Mouse (Mus musculus) induced T-regulatory cell, adult 2 months (primary cell): ENCODE measurements around the gene Eps8.
A peak's percentile ranks its signal among the peaks of the same experiment; 100 is the strongest.
"Not testable (repeated sequence)": the region's sequence is repeated elsewhere in the genome, so short reads cannot be mapped to it uniquely, and the experiment has no call there.

Source experiments
- DNase-seq: peaks from one replicate; pipeline ENCODE4 v3.0.0-alpha.2; 2012; ENCODE audit warnings: low read depth

Gene Eps8

DNA sequence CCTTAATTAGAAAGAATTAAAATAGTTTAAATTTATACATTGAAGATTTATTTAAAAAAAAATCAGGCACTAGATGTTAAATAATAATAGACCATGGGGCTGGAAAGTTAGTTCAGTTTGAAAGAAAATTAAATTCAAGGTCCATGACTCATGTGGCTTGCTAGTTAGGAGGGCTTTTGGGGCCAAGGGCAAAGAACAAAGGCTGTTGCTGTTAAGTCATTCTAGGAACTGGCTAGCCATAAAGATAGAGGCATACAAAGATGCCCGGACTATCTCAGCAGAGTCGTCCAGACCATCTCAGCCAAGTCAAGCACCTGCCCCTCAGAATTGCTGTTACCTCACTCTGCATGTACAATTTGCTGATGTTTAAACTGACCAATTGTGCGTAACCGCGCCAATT is 179.0 kb downstream of the Eps8 start:
- not testable (repeated sequence) for DNase-seq

DNA sequence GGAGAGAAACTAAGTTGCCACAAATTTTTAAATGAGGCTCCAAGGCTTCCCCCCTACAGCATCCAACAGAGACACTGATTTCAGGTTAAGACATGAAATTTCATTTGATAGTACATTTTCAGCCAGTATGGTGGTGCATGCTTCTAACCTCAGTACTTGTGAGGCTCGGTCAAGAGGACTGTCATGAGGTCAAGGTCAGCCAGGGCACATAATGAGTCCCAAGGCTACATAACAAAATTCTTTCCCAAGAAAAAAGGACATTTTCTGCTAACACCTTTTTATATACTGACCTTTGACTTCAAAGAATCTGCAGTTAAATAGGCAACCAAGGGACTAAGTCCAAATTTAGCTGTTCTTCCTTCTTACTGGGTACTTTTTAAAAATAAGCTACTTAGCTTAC is 181.2 kb downstream of the Eps8 start:
- DNase-seq, result no peak

DNA sequence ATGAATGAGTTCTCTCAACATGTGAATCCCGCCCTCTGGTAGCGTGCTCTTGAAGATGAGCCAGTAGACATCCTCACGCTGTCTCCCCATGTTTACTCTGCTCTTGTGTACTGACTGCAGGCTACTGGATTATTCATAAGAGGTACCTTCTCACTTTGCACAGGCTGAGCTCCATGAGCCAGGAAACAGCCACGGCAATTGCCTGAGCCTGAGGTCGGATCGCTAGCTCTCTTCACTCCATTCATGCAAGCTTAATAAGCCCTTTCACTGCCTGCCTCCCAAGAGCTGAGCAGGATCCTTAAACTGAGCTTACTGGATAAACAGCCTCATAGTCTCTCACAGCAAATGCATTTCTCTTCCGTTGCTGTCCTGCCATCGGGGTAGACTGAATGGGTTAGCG is 182.5 kb downstream of the Eps8 start:
- no peak for DNase-seq

DNA sequence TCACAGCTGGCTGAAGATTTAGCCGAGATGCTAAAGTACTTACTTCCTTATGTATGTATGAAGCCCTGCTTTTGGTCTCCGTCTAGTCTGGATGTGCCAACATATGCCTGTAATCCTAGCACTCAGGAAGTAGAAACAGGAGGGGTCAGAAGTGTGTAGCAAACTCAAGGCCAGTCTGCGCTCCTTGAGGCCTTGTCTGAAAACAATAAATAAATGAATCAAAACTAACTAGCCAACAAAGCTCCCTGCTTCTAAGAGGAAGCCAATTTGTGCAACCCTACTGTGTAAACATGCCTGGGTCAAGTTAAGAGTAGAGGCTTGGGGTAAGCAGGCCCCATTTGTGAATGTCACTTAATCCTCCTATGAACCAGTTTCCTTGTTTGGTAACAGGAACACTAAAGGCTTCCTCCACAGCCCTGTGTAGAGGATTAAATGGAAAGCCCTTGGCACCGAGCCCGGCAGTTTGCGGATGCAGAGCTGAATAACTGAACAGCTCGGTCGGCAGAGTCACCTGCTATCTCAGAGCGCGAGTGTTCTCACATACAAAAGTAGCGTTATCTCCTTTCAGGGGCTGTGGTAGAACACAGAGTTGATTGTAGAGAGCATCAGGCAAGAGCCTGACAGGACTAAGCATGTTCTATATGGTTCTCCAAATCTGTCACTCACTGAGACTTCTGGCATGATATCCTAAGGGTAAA is 183.6 kb downstream of the Eps8 start:
- no peak for DNase-seq

DNA sequence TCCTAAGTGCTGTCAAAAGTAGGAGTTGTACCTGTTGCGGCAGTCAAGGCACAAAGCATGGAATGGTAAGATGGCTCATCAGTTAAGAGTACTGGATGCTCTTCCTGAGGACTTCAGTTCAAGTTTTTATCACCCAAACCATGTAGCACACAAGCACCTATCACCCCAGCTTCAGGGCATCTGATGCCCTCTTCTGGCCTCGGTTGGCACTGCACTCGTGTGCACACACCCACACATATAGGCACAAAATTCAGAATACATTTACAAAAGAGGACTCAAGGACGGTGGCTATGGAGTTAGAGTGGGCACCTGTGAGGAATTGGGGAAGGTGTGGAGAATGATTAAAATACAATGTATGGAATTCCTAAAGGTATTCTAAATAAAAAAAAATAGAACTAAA is 185.1 kb downstream of the Eps8 start:
- no peak for DNase-seq

DNA sequence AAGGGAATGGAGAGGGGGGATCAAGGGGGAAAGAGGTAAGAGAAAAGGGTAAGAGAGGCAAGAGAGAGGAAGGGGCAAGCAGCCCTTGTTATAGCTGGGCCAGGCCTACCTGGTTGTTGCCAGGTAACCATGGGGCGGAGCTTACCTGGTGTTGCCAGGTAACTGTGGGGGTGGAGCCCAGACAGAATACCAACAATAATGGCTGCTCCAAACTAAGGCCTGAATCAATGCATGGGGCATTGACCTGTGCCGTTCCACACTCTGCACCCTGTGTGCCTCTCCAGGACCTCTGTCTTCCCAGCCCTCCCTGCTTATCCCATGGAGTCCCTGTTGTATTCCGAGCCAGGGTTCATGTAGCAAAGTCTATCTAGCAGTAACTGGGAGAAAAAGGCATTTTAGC is 187.0 kb downstream of the Eps8 start:
- DNase-seq, result no peak

DNA sequence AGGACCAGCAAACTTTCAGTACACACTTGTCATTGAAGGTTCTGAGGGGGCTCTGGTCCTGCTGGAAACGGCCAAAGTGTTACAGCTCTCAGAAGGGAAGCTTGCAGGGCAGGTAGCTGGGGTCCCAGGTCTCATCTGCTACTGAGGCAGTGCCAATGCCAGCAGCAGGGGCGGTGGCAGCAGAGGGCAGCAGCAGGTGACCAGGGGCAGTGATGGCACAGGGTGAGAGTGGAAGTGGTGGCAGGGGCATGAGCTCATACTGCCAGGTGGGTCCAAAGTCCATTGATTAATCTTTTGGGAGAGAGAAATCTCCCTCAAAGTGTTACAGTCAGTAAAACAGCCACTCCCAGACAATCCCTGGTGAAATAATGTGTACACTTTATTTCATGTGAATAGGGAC is 188.4 kb downstream of the Eps8 start:
- DNase-seq, result no peak

DNA sequence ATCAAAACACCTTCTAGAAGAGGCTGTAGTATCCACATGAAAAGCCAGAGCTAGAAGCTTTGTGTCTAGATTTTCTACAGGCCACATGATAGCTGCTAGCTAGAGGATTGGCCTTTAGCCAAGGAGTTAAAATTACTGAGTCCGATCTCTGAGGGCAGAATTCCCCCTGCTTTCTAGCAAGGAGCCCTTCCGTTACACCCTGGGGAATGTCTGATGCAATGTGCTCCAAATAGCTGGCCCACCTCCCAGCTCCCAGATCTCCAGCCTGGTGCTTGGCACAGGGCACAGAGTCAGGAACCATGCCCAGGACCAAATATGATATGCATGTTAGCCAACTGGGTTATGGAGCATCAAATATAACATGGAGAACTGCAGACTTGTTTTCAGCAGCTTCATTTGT is 189.4 kb downstream of the Eps8 start:
- no peak for DNase-seq

DNA sequence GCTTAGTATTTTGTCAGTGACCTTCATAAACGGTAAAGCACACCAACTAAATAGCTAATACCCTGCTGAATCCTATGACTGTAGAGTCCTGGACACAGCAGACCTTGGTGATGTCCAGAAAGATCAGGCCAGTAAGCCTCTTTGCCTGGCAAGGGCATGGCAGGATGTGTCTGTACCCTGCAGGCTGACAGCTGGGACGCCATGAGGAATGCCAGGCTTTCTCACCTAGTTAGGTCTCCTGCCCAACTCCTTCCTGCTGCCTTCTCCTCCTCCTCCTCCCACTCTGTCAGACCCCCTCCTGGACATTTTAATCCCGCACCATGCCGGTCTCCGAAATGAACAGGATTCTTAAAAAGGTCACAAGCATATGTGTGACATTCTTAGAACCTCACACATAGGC is 190.9 kb downstream of the Eps8 start:
- no peak for DNase-seq

DNA sequence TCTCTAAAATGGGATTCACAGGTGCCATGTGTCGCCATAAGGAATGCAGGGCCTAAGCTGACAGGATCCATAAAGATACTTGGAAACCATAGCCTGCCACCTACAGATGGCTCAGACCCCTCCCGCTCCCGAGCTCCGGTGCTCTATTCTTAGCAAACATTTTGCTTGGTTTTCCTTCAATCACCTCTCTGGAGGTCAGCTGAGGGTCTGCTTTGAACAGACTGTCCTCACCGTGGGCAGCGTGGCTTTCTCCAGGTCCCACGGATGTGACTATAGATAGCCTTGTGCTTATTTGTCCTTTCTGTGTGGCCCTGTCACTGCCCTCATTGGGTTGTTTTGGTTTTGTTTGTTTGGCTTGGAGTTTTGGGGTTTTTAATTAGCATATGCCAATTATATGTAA is 196.5 kb downstream of the Eps8 start:
- no peak for DNase-seq

DNA sequence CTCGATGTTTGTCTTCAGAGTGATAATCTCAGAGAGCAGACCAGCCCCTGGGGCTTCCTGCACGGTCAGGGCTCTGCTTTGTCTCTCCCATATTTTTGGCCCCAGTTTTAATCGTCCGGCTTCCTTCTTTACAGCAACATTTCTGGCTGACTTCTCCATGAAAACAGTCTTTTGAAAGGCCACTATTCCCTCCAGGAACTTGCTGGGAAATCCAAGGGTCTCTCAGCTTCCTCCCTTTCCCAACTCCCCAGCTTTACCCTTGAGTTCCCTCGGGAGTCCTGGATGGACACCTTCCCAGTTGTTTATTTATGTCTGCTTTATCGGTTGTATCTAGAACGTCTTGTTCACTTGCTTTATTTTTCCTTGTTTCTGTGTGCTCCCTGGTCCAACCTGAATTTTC is 197.5 kb downstream of the Eps8 start:
- no peak for DNase-seq

DNA sequence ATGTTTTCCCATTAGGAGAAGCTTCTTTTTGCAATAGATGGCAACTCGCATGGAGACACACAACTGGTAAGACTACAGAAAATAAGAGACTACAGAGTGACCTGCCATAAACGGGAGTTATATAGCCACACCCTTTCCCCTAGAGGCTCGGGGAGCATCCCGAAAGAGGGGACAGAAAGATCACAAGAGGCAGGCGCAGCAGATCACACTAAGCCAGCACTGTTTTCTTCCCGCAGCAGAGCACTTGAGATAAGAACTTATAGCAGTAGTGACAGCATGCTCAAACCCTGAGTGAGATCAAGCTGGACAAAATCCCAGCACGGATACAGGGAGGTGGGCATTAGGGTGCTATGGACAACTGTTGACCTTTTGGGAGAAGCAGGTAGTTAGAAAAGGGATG is 198.6 kb downstream of the Eps8 start:
- no peak for DNase-seq

DNA sequence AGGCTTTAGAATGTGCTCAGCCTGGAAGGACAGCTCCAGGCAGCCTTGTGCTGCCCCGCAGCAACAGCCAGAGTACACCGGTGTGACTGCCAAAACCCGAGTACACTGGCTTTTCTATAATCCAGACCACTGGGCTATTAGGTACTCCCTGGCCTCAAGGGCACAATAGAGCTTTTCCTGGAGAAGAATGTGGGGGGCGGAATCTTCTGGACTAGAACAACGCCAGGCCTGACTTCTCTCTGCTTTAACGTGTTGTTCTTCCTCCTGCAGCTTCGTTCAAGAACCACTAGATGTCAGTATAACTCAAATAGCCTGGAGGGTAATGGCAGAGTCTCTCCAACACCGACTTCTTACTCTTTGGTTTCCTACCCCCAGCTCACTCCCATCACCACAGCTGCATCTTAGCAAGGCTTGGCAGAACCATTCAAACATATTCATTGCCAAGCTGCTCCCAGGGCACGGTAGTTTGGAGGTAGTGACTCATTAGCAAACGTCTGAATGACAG is 199.1 kb downstream of the Eps8 start:
- peak; percentile 63 for DNase-seq

DNA sequence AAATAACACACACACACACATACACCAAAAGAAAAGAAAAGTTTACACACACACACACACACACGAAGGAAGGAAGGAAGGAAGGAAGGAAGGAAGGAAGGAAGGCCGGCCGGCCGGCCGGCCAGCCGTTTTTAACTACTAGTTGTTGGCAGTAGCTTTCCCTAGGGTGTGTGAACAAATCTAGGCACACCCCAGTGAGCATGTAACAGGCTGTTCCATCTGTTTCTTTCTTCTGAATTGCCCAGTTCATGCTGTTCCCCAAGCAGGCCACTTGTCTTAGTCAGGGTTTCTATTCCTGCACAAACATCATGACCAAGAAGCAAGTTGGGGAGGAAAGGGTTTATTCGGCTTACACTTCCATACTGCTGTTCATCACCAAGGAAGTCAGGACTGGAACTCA is 208.6 kb downstream of the Eps8 start:
- DNase-seq, result not testable (repeated sequence)

DNA sequence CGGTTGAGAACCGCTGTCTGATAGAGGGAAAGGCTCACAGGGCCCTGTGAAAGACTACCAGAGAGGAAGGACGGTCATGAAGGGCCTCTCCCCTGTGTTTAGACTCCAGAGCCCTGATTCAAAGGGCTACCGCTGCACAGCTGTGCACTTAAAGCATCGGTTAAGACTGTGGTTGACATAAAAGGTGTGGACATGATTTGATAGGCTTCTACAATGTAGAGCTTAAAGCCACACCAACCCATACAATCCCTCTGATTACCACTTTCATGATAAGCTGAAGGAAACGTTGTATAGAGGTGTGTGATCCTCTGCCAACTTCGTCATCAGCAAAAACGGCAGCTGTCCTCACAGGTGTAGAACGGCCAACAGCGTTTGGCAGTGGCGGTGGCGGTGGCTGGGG is 211.6 kb downstream of the Eps8 start:
- no peak for DNase-seq

DNA sequence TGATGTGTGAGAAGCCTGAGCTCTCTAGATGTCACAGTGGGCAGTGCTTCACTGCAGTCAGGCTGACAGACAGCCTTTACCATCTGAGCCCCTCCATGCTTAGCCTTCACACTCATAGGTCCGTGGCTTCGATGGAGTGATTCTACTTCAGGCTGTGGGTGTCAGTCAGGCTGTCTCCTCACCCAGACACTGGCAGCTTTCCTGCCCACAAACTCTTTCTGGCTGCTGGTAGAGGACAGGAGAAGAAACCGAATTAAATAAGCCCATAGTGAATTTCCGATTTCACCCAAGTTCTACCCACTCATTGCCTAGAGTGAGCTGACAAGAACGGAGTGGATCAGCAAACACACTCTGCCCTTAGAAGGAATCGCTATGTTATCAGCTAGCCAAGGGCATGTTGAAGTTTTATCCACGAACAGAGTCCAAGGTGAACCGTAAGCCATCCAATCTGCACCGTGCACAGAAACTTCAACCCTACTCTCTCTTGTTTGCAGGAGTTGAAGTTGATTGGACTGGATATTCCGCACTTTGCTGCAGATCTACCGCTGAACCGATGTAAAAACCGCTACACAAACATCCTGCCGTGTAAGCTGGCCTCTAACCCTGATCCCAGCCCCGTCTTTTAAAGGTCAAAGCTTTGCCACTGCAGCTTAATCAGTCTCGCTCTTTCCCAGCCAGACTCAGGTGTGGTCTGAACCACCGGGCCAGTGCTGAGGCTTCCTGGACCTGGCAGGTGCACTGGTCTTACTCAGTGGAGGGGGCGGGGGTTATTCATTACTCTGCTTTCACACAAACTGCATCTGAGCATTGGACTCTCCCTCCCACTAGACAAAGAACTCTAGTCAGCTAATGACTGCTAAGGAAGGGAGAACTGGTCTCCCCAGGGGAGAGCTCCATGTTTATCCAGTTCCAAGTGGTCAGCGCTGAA is 213.9 kb downstream of the Eps8 start:
- DNase-seq, result no peak

DNA sequence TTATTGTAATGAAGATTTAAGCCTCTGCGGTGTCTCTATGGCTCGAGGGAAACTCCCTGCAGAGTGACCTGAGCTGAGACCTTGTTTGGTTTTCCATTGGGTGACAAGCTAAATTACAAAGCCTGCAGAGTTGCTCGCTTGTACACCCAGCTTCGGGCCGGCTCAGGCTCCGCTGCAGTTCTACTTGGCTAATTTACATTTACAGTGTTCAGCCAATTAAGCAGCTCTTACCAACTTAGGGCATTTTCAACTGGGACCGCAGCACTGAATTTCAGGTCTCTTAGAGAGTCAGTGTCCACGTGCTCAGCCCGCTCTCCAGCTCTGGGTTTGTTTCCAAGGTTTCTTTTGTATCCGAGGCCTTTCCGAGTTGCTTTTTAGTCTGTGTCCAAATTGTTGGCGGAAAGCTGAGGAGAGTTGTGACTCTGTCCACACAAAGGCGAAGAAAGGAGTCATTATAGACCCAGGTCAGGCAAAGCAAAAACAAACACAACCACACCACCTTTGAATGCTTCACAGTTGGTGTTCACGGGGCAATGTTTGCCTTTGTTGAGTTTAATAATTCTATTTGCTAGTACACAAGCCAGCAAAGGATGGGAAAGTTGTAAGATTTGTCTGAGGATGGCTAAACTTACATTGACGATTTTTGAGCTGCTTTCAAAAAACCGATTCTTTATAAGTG is 216.6 kb downstream of the Eps8 start:
- no peak for DNase-seq

DNA sequence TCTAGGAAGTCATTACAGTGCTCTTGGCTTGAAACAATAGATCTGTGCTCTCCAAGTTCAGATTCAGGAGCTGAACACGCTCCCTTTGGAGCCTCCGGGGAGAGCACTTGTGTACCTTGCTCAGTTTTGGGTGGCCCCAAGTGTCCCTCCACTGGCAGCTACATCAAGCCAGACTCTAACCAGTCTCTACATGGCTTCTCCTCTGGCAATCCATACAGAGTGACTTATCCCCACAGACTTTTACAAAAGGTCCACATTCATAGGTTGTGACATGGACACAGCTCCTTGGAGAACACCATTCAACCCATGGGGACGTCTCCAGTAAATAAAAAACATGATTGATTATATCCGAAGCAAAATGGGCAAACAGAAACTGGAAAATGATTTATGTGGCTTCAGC is 217.2 kb downstream of the Eps8 start:
- DNase-seq, result no peak

DNA sequence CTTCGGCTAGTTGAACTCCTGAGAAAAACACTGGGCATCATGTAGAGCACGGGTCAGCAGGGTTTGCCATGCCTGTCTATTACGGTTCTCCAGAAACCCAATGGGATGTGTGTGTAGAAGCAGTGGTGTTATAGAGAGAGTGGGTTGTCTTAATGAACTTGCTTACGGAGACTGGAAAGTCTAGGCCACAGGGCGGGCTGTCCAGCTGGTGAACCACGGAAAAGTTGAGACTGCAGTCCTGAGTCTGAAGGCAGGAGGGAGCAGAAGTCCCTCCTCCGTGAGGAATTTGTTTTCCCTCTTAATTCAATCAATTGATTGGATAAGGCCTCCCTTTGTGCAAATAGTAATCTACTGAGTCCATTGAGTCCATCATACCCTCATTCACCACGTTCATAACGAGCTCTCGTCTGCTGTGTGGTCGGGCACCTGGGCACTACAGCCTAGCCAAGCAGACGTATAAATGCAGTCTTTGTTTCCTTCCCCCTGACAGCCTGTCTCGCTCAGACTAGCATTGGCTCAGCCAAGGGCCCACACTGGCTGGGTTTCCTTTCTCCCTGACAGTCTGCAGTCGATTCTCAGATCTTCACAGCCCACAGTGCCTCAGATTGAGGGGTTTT is 221.0 kb downstream of the Eps8 start:
- DNase-seq, result no peak
